Mouse (Mus musculus): Measurements from ENCODE around the gene Top3a. TPM values are rescaled to one million over a fixed set of nuclear protein-coding genes. Genes with fewer than 3 reads are reported as not detected.

Top3a gene
- polyA plus RNA-seq, 2 experiments: 14.3 to 17.5 TPM

- H3K27me3 ChIP-seq (ENCODE audit: control insufficient read depth, insufficient read depth, low read length): no peaks in the 10 kb centered on the region
- WGBS: under 1% methylated on average over 45 of the region's 71 CpGs
- H3K4me2 ChIP-seq (replicated peaks; ENCODE audit: low read depth, low read length, severe bottlenecking): peak within 1 kb of the TSS; percentile 77
- peak; percentile 76 for ATAC-seq (ENCODE audit: low FRiP score, low read depth)
- TF ChIP-seq POLR2A (IDR thresholded peaks at IDR 0.05; ENCODE audit: borderline replicate concordance, extremely low read depth, insufficient read depth, insufficient read length): no peak
- H3K36me3 ChIP-seq (ENCODE audit: control insufficient read depth, insufficient read depth, low read length): peaks cover 47% of the 10 kb centered on the region
- H3K9me3 ChIP-seq (ENCODE audit: control insufficient read depth, low read length): no peaks in the 10 kb centered on the region
- peak within 1 kb of the TSS; percentile 81 for H3K9ac ChIP-seq (ENCODE audit: low read depth, low read length, severe bottlenecking)
- peak within 1 kb of the TSS; percentile 72 for H3K27ac ChIP-seq (replicated peaks; ENCODE audit: low read depth, low read length)
- H3K4me3 ChIP-seq (replicated peaks; ENCODE audit: low read length): peak within 1 kb of the TSS; percentile 86
- peaks cover 21% of the 10 kb centered on the region for H3K4me1 ChIP-seq (ENCODE audit: control insufficient read depth, insufficient read depth, low read length)
- peak; percentile 73 for DNase-seq (ENCODE audit: low spot score)
These were observed 50.4 kb downstream of the Top3a start, which contains the start of gene Flii for GRCm38 (mm10) chr11:60726601-60727391. Flii (minus strand) TSS chr11:60727263.

GRCm38 (mm10) chr11:60719263-60719662, 57.9 kb downstream of the Top3a start:
- Histone ChIP-seq H3K9ac (ENCODE audit: low read depth, low read length, severe bottlenecking) (no peak overlapping the region), H3K4me3 (replicated peaks; ENCODE audit: low read length) (no peak overlapping the region), H3K27ac (replicated peaks; ENCODE audit: low read depth, low read length) (no peak overlapping the region), H3K4me2 (replicated peaks; ENCODE audit: low read depth, low read length, severe bottlenecking) (no peak overlapping the region), H3K4me1 (ENCODE audit: control insufficient read depth, insufficient read depth, low read length) (no peaks in the 10 kb centered on the region), H3K27me3 (ENCODE audit: control insufficient read depth, insufficient read depth, low read length) (no peaks in the 10 kb centered on the region), H3K36me3 (ENCODE audit: control insufficient read depth, insufficient read depth, low read length) (peaks cover 98% of the 10 kb centered on the region), H3K9me3 (ENCODE audit: control insufficient read depth, low read length) (no peaks in the 10 kb centered on the region)
- DNase-seq (ENCODE audit: low spot score) (no peak), ATAC-seq (ENCODE audit: low FRiP score, low read depth) (no peak)
- no peak for TF ChIP-seq POLR2A (IDR thresholded peaks at IDR 0.05; ENCODE audit: borderline replicate concordance, extremely low read depth, insufficient read depth, insufficient read length)
- 87% methylated on average over 5 of the region's 5 CpGs for WGBS

GRCm38 (mm10) chr11:60715833-60716232, 61.3 kb downstream of the Top3a start:
- Histone ChIP-seq H3K27ac (replicated peaks; ENCODE audit: low read depth, low read length) (no peak overlapping the region), H3K27me3 (ENCODE audit: control insufficient read depth, insufficient read depth, low read length) (no peaks in the 10 kb centered on the region), H3K4me1 (ENCODE audit: control insufficient read depth, insufficient read depth, low read length) (no peaks in the 10 kb centered on the region), H3K9me3 (ENCODE audit: control insufficient read depth, low read length) (no peaks in the 10 kb centered on the region), H3K4me2 (replicated peaks; ENCODE audit: low read depth, low read length, severe bottlenecking) (no peak overlapping the region), H3K36me3 (ENCODE audit: control insufficient read depth, insufficient read depth, low read length) (peaks cover 97% of the 10 kb centered on the region), H3K4me3 (replicated peaks; ENCODE audit: low read length) (no peak overlapping the region), H3K9ac (ENCODE audit: low read depth, low read length, severe bottlenecking) (no peak overlapping the region)
- ATAC-seq (ENCODE audit: low FRiP score, low read depth): no peak
- no peak for DNase-seq (ENCODE audit: low spot score)
- 90% methylated on average over 5 of the region's 5 CpGs for WGBS
- TF ChIP-seq POLR2A (IDR thresholded peaks at IDR 0.05; ENCODE audit: borderline replicate concordance, extremely low read depth, insufficient read depth, insufficient read length): no peak

GRCm38 (mm10) chr11:60712639-60713255, 64.4 kb downstream of the Top3a start:
- ATAC-seq (ENCODE audit: low FRiP score, low read depth): no peak

GRCm38 (mm10) chr11:60712040-60712439, 65.1 kb downstream of the Top3a start:
- Histone ChIP-seq H3K36me3 (ENCODE audit: control insufficient read depth, insufficient read depth, low read length) (peaks cover 99% of the 10 kb centered on the region), H3K9ac (ENCODE audit: low read depth, low read length, severe bottlenecking) (no peak overlapping the region), H3K4me3 (replicated peaks; ENCODE audit: low read length) (no peak overlapping the region), H3K4me2 (replicated peaks; ENCODE audit: low read depth, low read length, severe bottlenecking) (no peak overlapping the region), H3K9me3 (ENCODE audit: control insufficient read depth, low read length) (no peaks in the 10 kb centered on the region), H3K27ac (replicated peaks; ENCODE audit: low read depth, low read length) (no peak overlapping the region), H3K27me3 (ENCODE audit: control insufficient read depth, insufficient read depth, low read length) (no peaks in the 10 kb centered on the region), H3K4me1 (ENCODE audit: control insufficient read depth, insufficient read depth, low read length) (no peaks in the 10 kb centered on the region)
- ATAC-seq (ENCODE audit: low FRiP score, low read depth) (no peak), DNase-seq (ENCODE audit: low spot score) (no peak)
- 95% methylated on average over 18 of the region's 18 CpGs for WGBS
- no peak for TF ChIP-seq POLR2A (IDR thresholded peaks at IDR 0.05; ENCODE audit: borderline replicate concordance, extremely low read depth, insufficient read depth, insufficient read length)

More at GRCm38 (mm10) chr11:60712639-60713255, 64.4 kb downstream of the Top3a start:
- no peaks in the 10 kb centered on the region for H3K4me1 ChIP-seq (ENCODE audit: control insufficient read depth, insufficient read depth, low read length)
- TF ChIP-seq POLR2A (IDR thresholded peaks at IDR 0.05; ENCODE audit: borderline replicate concordance, extremely low read depth, insufficient read depth, insufficient read length): no peak
- no peak for DNase-seq (ENCODE audit: low spot score)
- WGBS: 93% methylated on average over 13 of the region's 13 CpGs
- no peak overlapping the region for H3K4me2 ChIP-seq (replicated peaks; ENCODE audit: low read depth, low read length, severe bottlenecking)
- H3K27ac ChIP-seq (replicated peaks; ENCODE audit: low read depth, low read length): no peak overlapping the region
- no peaks in the 10 kb centered on the region for H3K9me3 ChIP-seq (ENCODE audit: control insufficient read depth, low read length)
- H3K27me3 ChIP-seq (ENCODE audit: control insufficient read depth, insufficient read depth, low read length): no peaks in the 10 kb centered on the region
- peaks cover 98% of the 10 kb centered on the region for H3K36me3 ChIP-seq (ENCODE audit: control insufficient read depth, insufficient read depth, low read length)
- no peak overlapping the region for H3K9ac ChIP-seq (ENCODE audit: low read depth, low read length, severe bottlenecking)
- no peak overlapping the region for H3K4me3 ChIP-seq (replicated peaks; ENCODE audit: low read length)

Measured in limb, embryonic 14.5 days (tissue).